Mouse (Mus musculus) lung, embryonic 15.5 days (tissue): ENCODE measurements around the gene Alcam. TPM values are rescaled to one million over a fixed set of nuclear protein-coding genes. Genes with fewer than 3 reads are reported as not detected.

Experiments used
- ATAC-seq: fragments of 200-750 bp; cut with Nextera tagmentation; 2 replicates; pipeline ENCODE4 v1.8.0; 2017; ENCODE audit warnings: moderate number of reproducible peaks, borderline replicate concordance; ENCODE audit not compliant: low FRiP score, low TSS enrichment; ENCODE audit errors: extremely low read depth
- H3K27ac ChIP-seq: fragments of 300-500 bp; sonication (generic); 2 replicates; pipeline ENCODE4 v1.5.1; 2015; ENCODE audit warnings: moderate library complexity, mild to moderate bottlenecking, inconsistent platforms
- H3K27me3 ChIP-seq: fragments of 300-500 bp; sonication (generic); 2 replicates; pipeline ENCODE4 v1.6.1; 2015; ENCODE audit warnings: inconsistent platforms
- H3K36me3 ChIP-seq: fragments of 300-500 bp; sonication (generic); 2 replicates; pipeline ENCODE4 v1.6.1; 2015; ENCODE audit warnings: inconsistent platforms
- H3K4me1 ChIP-seq: fragments of 300-500 bp; sonication (generic); 2 replicates; pipeline ENCODE4 v1.6.1; 2015; ENCODE audit warnings: inconsistent platforms
- H3K4me2 ChIP-seq: fragments of 300-500 bp; sonication (generic); 2 replicates; pipeline ENCODE4 v1.6.1; 2015; ENCODE audit warnings: inconsistent platforms, mild to moderate bottlenecking, moderate library complexity
- H3K4me3 ChIP-seq: fragments of 300-500 bp; sonication (generic); 2 replicates; pipeline ENCODE4 v1.5.1; 2015; ENCODE audit warnings: mild to moderate bottlenecking, inconsistent platforms
- H3K9ac ChIP-seq: fragments of 300-500 bp; sonication (generic); 2 replicates; pipeline ENCODE4 v1.6.1; 2015; ENCODE audit warnings: inconsistent platforms
- H3K9me3 ChIP-seq: fragments of 300-500 bp; sonication (generic); 2 replicates; pipeline ENCODE4 v1.6.1; 2016; ENCODE audit warnings: inconsistent platforms
- WGBS: fragments of 180-500 bp; shearing (Covaris S2); methylation state at CpG from one replicate; pipeline ENCODE4 v1.1.7; 2015; 5-methylcytosine and 5-hydroxymethylcytosine counted together
- polyA plus RNA-seq: library from polyadenylated mRNA; unstranded; fragments of >200 nt; fragmentation: Nextera tagmentation; extraction: Ambion mirVana; gene quantifications from 2 replicates; pipeline ENCODE4 v1.2.1, GENCODE M21; 2015

The Alcam gene
- polyA plus RNA-seq, 1 experiment from 2014 or later: 31.0 TPM

DNA sequence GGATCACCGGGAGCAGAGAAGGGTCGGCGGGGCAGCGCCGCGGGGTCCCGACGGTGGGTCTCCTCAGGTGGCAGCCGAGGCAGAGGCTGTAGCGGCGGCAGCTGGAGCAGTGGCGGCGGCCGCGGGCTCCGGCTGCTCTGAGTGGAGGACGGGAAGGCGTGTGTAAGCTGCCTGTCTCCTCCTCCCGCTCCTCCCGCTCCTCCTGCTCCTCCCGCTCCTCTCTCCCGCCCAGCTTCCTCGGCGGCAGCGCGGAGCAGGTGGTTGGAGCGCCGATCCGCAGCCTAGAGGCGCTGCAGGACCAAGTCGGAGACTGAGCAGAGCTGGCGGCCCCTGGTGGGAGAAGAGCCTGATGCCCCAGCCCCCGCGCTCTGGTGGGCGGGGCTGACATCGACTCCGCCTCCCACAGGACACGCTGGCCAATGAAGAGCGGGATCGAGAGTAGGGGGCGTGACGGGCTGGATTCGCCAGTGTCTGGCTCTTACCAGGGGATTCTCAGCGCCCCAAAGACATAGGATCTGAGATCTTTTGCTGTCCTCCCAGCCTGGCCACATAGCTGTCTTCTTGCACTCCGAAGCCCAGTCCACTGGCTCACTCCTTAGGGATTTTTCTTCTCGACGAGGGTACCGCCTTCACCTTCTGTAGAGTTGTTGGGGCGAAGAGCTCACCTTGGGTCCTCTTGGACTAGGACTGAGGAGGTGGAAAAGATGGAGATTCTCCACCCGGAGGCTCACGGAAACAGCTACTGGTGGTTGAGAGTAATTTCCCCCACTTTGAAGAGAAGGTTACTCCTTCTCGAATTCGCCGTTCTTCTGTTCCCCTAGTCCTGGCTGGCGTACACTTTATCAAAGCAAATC, 785 bp downstream of the Alcam start:
- Histone ChIP-seq H3K27me3 (no peaks in the 10 kb centered on the region), H3K4me1 (peaks cover 25% of the 10 kb centered on the region), H3K9me3 (no peaks in the 10 kb centered on the region), H3K27ac (peak overlapping the region; percentile 61), H3K36me3 (no peaks in the 10 kb centered on the region), H3K4me2 (peak overlapping the region; percentile 82), H3K9ac (peak overlapping the region; percentile 48), H3K4me3 (peak overlapping the region; percentile 59)
- peak; percentile 97 for ATAC-seq
- WGBS: under 1% methylated on average over 52 of the region's 55 CpGs

DNA sequence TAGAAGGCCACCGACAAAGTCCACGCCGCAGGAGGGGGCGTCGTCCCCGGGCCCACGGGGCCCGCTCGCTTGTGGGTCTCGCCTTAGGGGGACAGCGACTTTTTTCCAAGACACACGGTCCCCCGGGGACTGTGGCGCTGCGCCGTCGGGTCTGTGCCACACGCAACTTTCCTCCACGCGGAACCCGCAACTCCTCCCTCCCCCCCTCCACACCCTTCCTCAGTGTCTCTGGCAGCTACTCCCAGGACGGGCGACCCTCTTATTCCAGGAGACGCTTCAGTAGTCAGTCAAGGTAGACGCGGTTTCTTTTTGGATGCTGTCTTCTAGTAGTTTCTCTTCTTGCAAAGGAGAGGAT, 1.4 kb downstream of the Alcam start:
- peak overlapping the region; percentile 48 for H3K9ac ChIP-seq
- ATAC-seq: peak; percentile 9; the same call in 1 of the 2 replicates
- no peaks in the 10 kb centered on the region for H3K9me3 ChIP-seq
- H3K27ac ChIP-seq: peak overlapping the region; percentile 61
- peaks cover 25% of the 10 kb centered on the region for H3K4me1 ChIP-seq
- WGBS: 0% methylated on average over 24 of the region's 26 CpGs
- H3K27me3 ChIP-seq: no peaks in the 10 kb centered on the region
- H3K4me3 ChIP-seq: peak overlapping the region; percentile 59
- peak overlapping the region; percentile 82 for H3K4me2 ChIP-seq
- H3K36me3 ChIP-seq: no peaks in the 10 kb centered on the region

GRCm38 (mm10) chr16:52451786-52452476, 1.9 kb downstream of the Alcam start:
- peak overlapping the region; percentile 82 for H3K4me2 ChIP-seq
- H3K9ac ChIP-seq: peak overlapping the region; percentile 48
- peak overlapping the region; percentile 59 for H3K4me3 ChIP-seq
- no peak for ATAC-seq
- H3K4me1 ChIP-seq: peaks cover 25% of the 10 kb centered on the region
- no peaks in the 10 kb centered on the region for H3K36me3 ChIP-seq
- under 1% methylated on average over 23 of the region's 23 CpGs for WGBS
- H3K27ac ChIP-seq: peak overlapping the region; percentile 79
- no peaks in the 10 kb centered on the region for H3K9me3 ChIP-seq
- no peaks in the 10 kb centered on the region for H3K27me3 ChIP-seq

DNA sequence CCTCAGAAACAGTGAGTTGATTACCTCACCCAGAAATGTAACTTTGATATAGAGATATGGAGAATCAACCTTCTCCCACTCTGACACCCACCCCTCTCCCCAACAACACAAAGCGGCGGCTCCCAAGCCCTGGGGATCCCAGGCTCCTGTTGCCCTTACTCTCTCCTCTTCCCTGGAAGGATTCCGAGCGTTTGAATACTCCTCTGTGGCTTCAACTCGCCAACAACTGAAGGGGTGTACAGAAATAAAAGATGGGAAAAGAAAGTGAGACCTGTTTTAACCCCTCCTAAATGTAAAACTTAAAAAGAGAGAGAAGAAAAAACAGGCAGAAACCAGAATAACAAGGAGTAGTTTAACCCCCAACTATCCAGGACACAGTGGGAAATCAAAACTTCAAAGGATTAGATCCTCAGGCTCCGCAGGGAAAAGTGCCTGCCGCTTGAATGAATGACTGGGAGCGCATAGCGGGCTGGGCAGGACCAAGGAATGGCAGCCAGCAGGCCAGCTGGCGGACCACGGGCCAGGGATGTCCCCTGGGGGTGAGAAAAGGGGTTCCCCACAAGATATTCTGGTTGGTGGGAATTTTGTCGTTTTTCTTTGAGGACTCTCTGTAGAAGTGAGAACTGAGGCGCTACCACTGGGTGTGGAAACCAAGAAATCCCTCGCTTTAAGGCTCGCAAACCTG, 2.6 kb downstream of the Alcam start:
- Histone ChIP-seq H3K4me1 (peaks cover 25% of the 10 kb centered on the region), H3K4me2 (peak overlapping the region; percentile 82), H3K4me3 (peak overlapping the region; percentile 59), H3K36me3 (no peaks in the 10 kb centered on the region), H3K27me3 (no peaks in the 10 kb centered on the region), H3K9me3 (no peaks in the 10 kb centered on the region), H3K27ac (peak overlapping the region; percentile 79), H3K9ac (peak overlapping the region; percentile 48)
- no peak for ATAC-seq
- WGBS: 1% methylated on average over 15 of the region's 15 CpGs

DNA sequence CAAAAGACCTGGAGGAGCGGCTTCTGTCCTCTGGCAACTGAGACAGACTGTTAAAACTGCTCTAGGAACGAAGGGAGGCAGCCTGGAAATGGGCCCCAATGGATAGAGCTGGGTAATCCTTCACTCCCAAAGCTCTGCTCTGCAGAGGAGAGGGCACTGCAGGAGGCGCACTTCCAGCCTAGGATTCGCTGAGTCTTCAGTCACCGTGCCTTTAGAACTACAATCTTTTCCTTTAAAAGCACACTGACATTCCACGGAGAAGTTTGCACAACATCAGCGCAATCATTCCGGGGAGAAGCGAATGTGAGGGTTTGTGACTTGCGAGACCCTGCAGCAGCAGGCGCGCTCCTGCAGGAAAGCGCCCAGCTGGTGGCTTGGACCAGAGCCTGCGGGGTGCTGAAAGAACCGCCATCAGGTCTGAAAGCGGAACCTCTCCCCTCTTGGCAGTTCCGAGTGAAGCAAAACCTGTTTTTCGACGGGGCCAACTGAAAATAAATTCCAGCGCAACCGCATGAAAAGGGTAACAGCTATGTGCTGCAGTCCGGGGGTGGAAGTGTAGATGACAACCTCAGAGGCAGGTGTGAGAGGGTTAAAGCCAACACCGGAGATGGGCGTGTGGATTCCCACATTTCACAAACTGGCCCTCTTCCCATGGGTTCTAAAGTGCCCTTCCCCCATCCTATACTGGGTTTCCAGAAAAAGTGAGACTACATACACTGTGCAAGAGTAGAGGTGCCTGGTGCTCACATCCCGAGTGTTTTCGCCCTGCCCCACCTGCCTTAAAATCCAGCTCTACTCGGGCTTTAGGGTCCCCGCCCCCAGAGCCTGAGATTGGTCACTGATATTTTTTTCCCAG, 3.4 kb downstream of the Alcam start:
- Histone ChIP-seq H3K4me1 (peaks cover 25% of the 10 kb centered on the region), H3K4me2 (peak overlapping the region; percentile 82), H3K27ac (peak overlapping the region; percentile 79), H3K4me3 (peak overlapping the region; percentile 59), H3K9ac (peak overlapping the region; percentile 48), H3K9me3 (no peaks in the 10 kb centered on the region), H3K27me3 (no peaks in the 10 kb centered on the region), H3K36me3 (no peaks in the 10 kb centered on the region)
- WGBS: 1% methylated on average over 28 of the region's 28 CpGs
- ATAC-seq: no peak

DNA sequence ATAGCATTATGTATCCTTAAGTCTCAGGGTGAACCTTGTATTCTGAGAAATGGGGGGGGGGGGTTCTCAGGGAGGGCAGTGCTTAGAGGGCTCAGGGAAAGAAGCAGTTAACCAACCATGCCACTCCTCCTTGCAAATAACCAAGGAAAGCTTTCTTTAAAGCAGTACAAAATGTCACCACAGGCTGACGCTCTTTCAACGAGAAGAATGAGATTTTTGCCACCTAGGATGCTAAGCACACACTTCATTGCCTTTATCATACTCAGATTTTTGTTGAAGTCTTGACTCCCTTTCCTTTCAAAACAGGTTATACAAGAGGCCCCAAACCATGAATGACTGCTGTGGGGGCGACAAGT, 4.0 kb downstream of the Alcam start:
- peak overlapping the region; percentile 59 for H3K4me3 ChIP-seq
- WGBS: 8% methylated on average over 3 of the region's 3 CpGs
- peak overlapping the region; percentile 82 for H3K4me2 ChIP-seq
- no peaks in the 10 kb centered on the region for H3K9me3 ChIP-seq
- H3K36me3 ChIP-seq: no peaks in the 10 kb centered on the region
- peak overlapping the region; percentile 79 for H3K27ac ChIP-seq
- H3K4me1 ChIP-seq: peaks cover 25% of the 10 kb centered on the region
- no peak for ATAC-seq
- no peak overlapping the region for H3K9ac ChIP-seq
- H3K27me3 ChIP-seq: no peaks in the 10 kb centered on the region

GRCm38 (mm10) chr16:52445984-52446383, 7.9 kb downstream of the Alcam start:
- Histone ChIP-seq H3K27me3 (no peaks in the 10 kb centered on the region), H3K27ac (no peak overlapping the region), H3K9me3 (no peaks in the 10 kb centered on the region), H3K4me2 (no peak overlapping the region), H3K4me3 (no peak overlapping the region), H3K36me3 (no peaks in the 10 kb centered on the region), H3K9ac (no peak overlapping the region), H3K4me1 (peaks cover 11% of the 10 kb centered on the region; the same call in 1 of the 2 replicates)
- ATAC-seq: no peak
- WGBS: 91% methylated on average over 3 of the region's 3 CpGs

DNA sequence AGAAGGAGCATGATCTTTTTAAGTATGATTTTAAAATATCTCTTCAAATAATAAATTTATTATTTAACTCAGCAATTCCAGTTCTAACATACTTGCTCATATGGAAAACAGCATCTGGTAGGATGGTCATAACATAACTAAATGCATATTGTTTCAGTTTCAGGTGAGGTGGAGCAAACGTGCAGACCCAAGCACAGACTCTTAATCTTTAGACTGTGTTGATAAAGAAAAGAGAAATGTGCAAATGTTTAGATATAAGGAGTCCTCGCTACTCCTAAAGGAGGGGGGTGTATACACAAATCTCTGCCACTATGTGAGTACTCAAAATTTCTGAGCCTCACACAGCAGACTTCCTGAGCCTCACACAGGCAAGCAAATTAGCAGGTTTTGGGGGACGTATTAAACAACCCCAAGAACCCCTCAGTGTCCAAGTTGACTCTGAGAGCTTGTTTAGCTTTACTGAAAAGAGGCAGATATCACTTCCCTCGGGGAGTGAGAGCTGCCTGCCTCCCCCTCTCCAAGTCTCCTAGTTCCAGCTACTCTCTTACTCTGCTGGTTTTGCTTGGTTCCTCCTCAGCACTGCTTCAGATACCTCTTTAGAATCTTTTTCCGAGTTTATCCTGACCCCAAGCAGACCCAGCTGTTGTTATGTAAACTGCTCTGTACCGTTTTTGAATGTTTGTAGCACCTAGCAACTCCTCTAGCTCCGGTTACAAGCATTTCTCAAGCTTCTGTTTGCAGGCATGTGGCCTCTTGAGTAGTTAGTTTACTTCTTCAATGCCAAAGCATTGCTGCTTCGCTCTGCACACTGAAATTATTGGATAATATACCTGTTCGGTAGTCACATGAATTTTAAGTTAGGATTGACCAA, 10.0 kb downstream of the Alcam start:
- Histone ChIP-seq H3K4me3 (no peak overlapping the region), H3K27me3 (no peaks in the 10 kb centered on the region), H3K36me3 (no peaks in the 10 kb centered on the region), H3K27ac (no peak overlapping the region), H3K4me1 (peaks cover 13% of the 10 kb centered on the region), H3K4me2 (no peak overlapping the region), H3K9ac (no peak overlapping the region), H3K9me3 (no peaks in the 10 kb centered on the region)
- WGBS: 34% methylated on average over 9 of the region's 9 CpGs
- no peak for ATAC-seq

GRCm38 (mm10) chr16:52443055-52443454, 10.8 kb downstream of the Alcam start:
- no peak overlapping the region for H3K4me3 ChIP-seq
- no peak overlapping the region for H3K4me2 ChIP-seq
- H3K9ac ChIP-seq: no peak overlapping the region
- H3K27me3 ChIP-seq: no peaks in the 10 kb centered on the region
- H3K4me1 ChIP-seq: peaks cover 15% of the 10 kb centered on the region
- no peak overlapping the region for H3K27ac ChIP-seq
- WGBS: 63% methylated on average over 1 of the region's 1 CpGs
- H3K9me3 ChIP-seq: no peaks in the 10 kb centered on the region
- no peak for ATAC-seq
- no peaks in the 10 kb centered on the region for H3K36me3 ChIP-seq

DNA sequence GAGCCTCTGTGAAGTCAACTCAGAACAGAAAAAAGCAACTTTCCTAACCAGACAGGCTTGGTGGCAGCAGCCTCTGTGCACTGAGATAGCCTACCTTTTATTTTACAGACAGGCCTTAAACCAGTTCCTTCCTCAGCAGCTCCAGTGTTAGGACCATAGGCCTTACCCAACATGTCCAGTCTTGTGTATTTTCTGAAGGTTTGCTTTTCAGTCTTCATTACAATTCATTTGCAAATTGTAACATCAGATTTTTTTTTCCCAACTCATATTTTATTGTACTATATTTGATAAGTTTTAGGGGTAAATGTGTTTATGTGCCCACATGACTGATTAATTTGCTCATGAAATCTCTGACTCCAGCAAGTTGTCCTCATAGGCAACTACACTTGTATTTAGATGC, 14.3 kb downstream of the Alcam start:
- no peaks in the 10 kb centered on the region for H3K9me3 ChIP-seq
- H3K4me1 ChIP-seq: peaks cover 19% of the 10 kb centered on the region
- no peak overlapping the region for H3K4me2 ChIP-seq
- ATAC-seq: no peak
- no peak overlapping the region for H3K4me3 ChIP-seq
- no peak overlapping the region for H3K9ac ChIP-seq
- no peak overlapping the region for H3K27ac ChIP-seq
- no peaks in the 10 kb centered on the region for H3K36me3 ChIP-seq
- no peaks in the 10 kb centered on the region for H3K27me3 ChIP-seq
